Mouse (Mus musculus) heart, postnatal 25 days (tissue): ENCODE measurements around the gene Cyp27b1. TPM values are rescaled to one million over a fixed set of nuclear protein-coding genes. Genes with fewer than 3 reads are reported as not detected.

Experiments used
- DNase-seq: peaks from one replicate; pipeline ENCODE4 v3.0.0; 2022; ENCODE audit warnings: low spot score
- intact Hi-C: fragments of 180-260 bp; cut with DNase I; formaldehyde crosslinking; loops from one replicate; pipeline ENCODE4 v1.15.1; 2025
- microRNA-seq: library from miRNA; unstranded; fragments of <30 nt; microRNA quantifications from one replicate; pipeline ENCODE4 v1.2.0, GENCODE M21; 2022
- total RNA-seq, 2 experiments: library from RNA; stranded (reverse); gene quantifications; 2 replicates each; pipeline ENCODE4 v1.2.3; 2021

Cyp27b1 gene
- total RNA-seq, 2 experiments from 2014 or later: 0.14 TPM; not detected in 1

GRCm38 (mm10) chr10:127081996-127082620 is 34.1 kb downstream of the Cyp27b1 start:
- intact Hi-C loops: no loop called here
- DNase-seq: no peak

- no peak for DNase-seq
- intact Hi-C loops: no loop called here
Measured at GRCm38 (mm10) chr10:127083292-127083914, 35.4 kb downstream of the Cyp27b1 start.

GRCm38 (mm10) chr10:127083915-127084306 is 35.9 kb downstream of the Cyp27b1 start:
- DNase-seq: no peak
- intact Hi-C loops: no loop called here

- DNase-seq: no peak
- intact Hi-C loops: no loop called here
Measured at GRCm38 (mm10) chr10:127085052-127085451, 37.0 kb downstream of the Cyp27b1 start.

GRCm38 (mm10) chr10:127085633-127086032 is 37.6 kb downstream of the Cyp27b1 start:
- no peak for DNase-seq
- intact Hi-C loops: no loop called here

GRCm38 (mm10) chr10:127090560-127091411 is 42.7 kb downstream of the Cyp27b1 start:
- intact Hi-C loops: no loop called here
- DNase-seq: no peak

GRCm38 (mm10) chr10:127091507-127092396 is 43.7 kb downstream of the Cyp27b1 start:
- no peak for DNase-seq
- intact Hi-C loops: no loop called here

GRCm38 (mm10) chr10:127092742-127093141 is 44.7 kb downstream of the Cyp27b1 start:
- intact Hi-C loops: no loop called here
- no peak for DNase-seq

GRCm38 (mm10) chr10:127094382-127094802 is 46.3 kb downstream of the Cyp27b1 start:
- intact Hi-C loops: no loop called here
- no peak for DNase-seq

- no peak for DNase-seq
- intact Hi-C loops: no loop called here
Measured at GRCm38 (mm10) chr10:127098514-127098913, 50.5 kb downstream of the Cyp27b1 start.

GRCm38 (mm10) chr10:127099191-127099590 is 51.1 kb downstream of the Cyp27b1 start:
- intact Hi-C loops: no loop called here
- no peak for DNase-seq

GRCm38 (mm10) chr10:127099868-127100267 is 51.8 kb downstream of the Cyp27b1 start:
- DNase-seq: no peak

GRCm38 (mm10) chr10:127100414-127100813 is 52.4 kb downstream of the Cyp27b1 start:
- intact Hi-C loops: no loop called here
- DNase-seq: no peak

More at GRCm38 (mm10) chr10:127099868-127100267, 51.8 kb downstream of the Cyp27b1 start:
- intact Hi-C loops: no loop called here

- intact Hi-C loops: no loop called here
- DNase-seq: no peak
Measured at GRCm38 (mm10) chr10:127101151-127101550, 53.1 kb downstream of the Cyp27b1 start.

Small RNA genes lying within 50 kb of the gene (microRNA-seq; reads per million reads assigned to microRNA genes)
- gene Mir546: not detected

Other genes starting within 250 kb of the Cyp27b1 start
- 1 to 10 TPM; 4.2 to 4.5 TPM for gene Atp23, start 146.9 kb upstream of the Cyp27b1 start, total RNA-seq
- 100 to 1,000 TPM; 104 to 110 TPM for gene Ctdsp2, start 69.5 kb upstream of the Cyp27b1 start, total RNA-seq
- under 1 TPM; 0.14 to 0.39 TPM for gene Avil, start 47.5 kb upstream of the Cyp27b1 start, total RNA-seq
- gene Tsfm, start 17.4 kb upstream of the Cyp27b1 start, total RNA-seq: 10 to 100 TPM; 66.1 to 67.4 TPM
- gene Mettl1, start 6.8 kb upstream of the Cyp27b1 start, total RNA-seq: 1 to 10 TPM; 6.1 to 6.9 TPM
- gene Eef1akmt3, start 6.7 kb upstream of the Cyp27b1 start, total RNA-seq: under 1 TPM in 1 of 2 experiments, not detected in 1; 0.11 TPM
- 1 to 10 TPM; 2.3 to 2.5 TPM for gene March9, start 11.9 kb downstream of the Cyp27b1 start, total RNA-seq
- gene Cdk4, start 15.3 kb downstream of the Cyp27b1 start, total RNA-seq: 10 to 100 TPM; 76.1 to 83.3 TPM
- gene Tspan31, start 22.0 kb downstream of the Cyp27b1 start, total RNA-seq: 10 to 100 TPM; 43.4 to 47.4 TPM
- gene Agap2, start 27.0 kb downstream of the Cyp27b1 start, total RNA-seq: 1 to 10 TPM; 5.9 to 7.3 TPM
- gene Os9, start 72.9 kb downstream of the Cyp27b1 start, total RNA-seq: 10 to 100 TPM; 25.0 to 25.1 TPM
- gene B4galnt1, start 117.0 kb downstream of the Cyp27b1 start, total RNA-seq: 1 to 10 TPM; 1.5 to 1.6 TPM
- gene Slc26a10, start 132.4 kb downstream of the Cyp27b1 start, total RNA-seq: 10 to 100 TPM; 18.2 to 29.2 TPM
- gene Arhgef25, start 141.8 kb downstream of the Cyp27b1 start, total RNA-seq: 10 to 100 TPM; 10.9 to 12.7 TPM
- 10 to 100 TPM; 26.3 to 28.6 TPM for gene Dtx3, start 147.5 kb downstream of the Cyp27b1 start, total RNA-seq
- 10 to 100 TPM; 23.3 to 24.6 TPM for gene Pip4k2c, start 163.3 kb downstream of the Cyp27b1 start, total RNA-seq
- under 1 TPM; 0.45 to 0.49 TPM for gene Kif5a, start 215.1 kb downstream of the Cyp27b1 start, total RNA-seq
- 100 to 1,000 TPM; 136 to 142 TPM for gene Dctn2, start 218.1 kb downstream of the Cyp27b1 start, total RNA-seq
- 10 to 100 TPM; 20.9 to 21.4 TPM for gene Mbd6, start 240.8 kb downstream of the Cyp27b1 start, total RNA-seq